Mouse (Mus musculus): Measurements from ENCODE around the gene Kirrel3. TPM values are rescaled to one million over a fixed set of nuclear protein-coding genes. Genes with fewer than 3 reads are reported as not detected.

Kirrel3 gene
- polyA plus RNA-seq, 1 experiment: not detected

- TF ChIP-seq CTCF (IDR thresholded peaks at IDR 0.05; ENCODE audit: low read depth, low read length) (no peak), POLR2A (IDR thresholded peaks at IDR 0.05; ENCODE audit: borderline replicate concordance, low read depth, low read length) (no peak)
- Histone ChIP-seq H3K4me1 (ENCODE audit: control insufficient read depth, insufficient read depth, low read length) (no peaks in the 10 kb centered on the region), H3K27ac (ENCODE audit: insufficient read depth, low read depth, low read length) (no peak overlapping the region), H3K4me3 (ENCODE audit: insufficient read depth, low read length) (no peak overlapping the region)
These were observed 218.7 kb downstream of the Kirrel3 start for GRCm38 (mm10) chr9:34704357-34704756.

GRCm38 (mm10) chr9:34706350-34706873 lies 220.7 kb downstream of the Kirrel3 start:
- no peak for TF ChIP-seq POLR2A (IDR thresholded peaks at IDR 0.05; ENCODE audit: borderline replicate concordance, low read depth, low read length)
- TF ChIP-seq CTCF (IDR thresholded peaks at IDR 0.05; ENCODE audit: low read depth, low read length): no peak
- Histone ChIP-seq H3K27ac (ENCODE audit: insufficient read depth, low read depth, low read length) (no peak overlapping the region), H3K4me1 (ENCODE audit: control insufficient read depth, insufficient read depth, low read length) (no peaks in the 10 kb centered on the region), H3K4me3 (ENCODE audit: insufficient read depth, low read length) (no peak overlapping the region)

GRCm38 (mm10) chr9:34708691-34709090 lies 223.0 kb downstream of the Kirrel3 start:
- Histone ChIP-seq H3K4me1 (ENCODE audit: control insufficient read depth, insufficient read depth, low read length) (no peaks in the 10 kb centered on the region), H3K4me3 (ENCODE audit: insufficient read depth, low read length) (no peak overlapping the region), H3K27ac (ENCODE audit: insufficient read depth, low read depth, low read length) (no peak overlapping the region)
- no peak for TF ChIP-seq POLR2A (IDR thresholded peaks at IDR 0.05; ENCODE audit: borderline replicate concordance, low read depth, low read length)
- TF ChIP-seq CTCF (IDR thresholded peaks at IDR 0.05; ENCODE audit: low read depth, low read length): no peak

- H3K4me1 ChIP-seq (ENCODE audit: control insufficient read depth, insufficient read depth, low read length): no peaks in the 10 kb centered on the region
- no peak for TF ChIP-seq CTCF (IDR thresholded peaks at IDR 0.05; ENCODE audit: low read depth, low read length)
- TF ChIP-seq POLR2A (IDR thresholded peaks at IDR 0.05; ENCODE audit: borderline replicate concordance, low read depth, low read length): no peak
- H3K27ac ChIP-seq (ENCODE audit: insufficient read depth, low read depth, low read length): no peak overlapping the region
- no peak overlapping the region for H3K4me3 ChIP-seq (ENCODE audit: insufficient read depth, low read length)
These were observed 226.3 kb downstream of the Kirrel3 start for GRCm38 (mm10) chr9:34711996-34712395.

- no peak for TF ChIP-seq CTCF (IDR thresholded peaks at IDR 0.05; ENCODE audit: low read depth, low read length)
- no peak for TF ChIP-seq POLR2A (IDR thresholded peaks at IDR 0.05; ENCODE audit: borderline replicate concordance, low read depth, low read length)
- H3K27ac ChIP-seq (ENCODE audit: insufficient read depth, low read depth, low read length): no peak overlapping the region
- no peaks in the 10 kb centered on the region for H3K4me1 ChIP-seq (ENCODE audit: control insufficient read depth, insufficient read depth, low read length)
- no peak overlapping the region for H3K4me3 ChIP-seq (ENCODE audit: insufficient read depth, low read length)
These were observed 227.3 kb downstream of the Kirrel3 start for GRCm38 (mm10) chr9:34712996-34713395.

GRCm38 (mm10) chr9:34713462-34713926 lies 227.8 kb downstream of the Kirrel3 start:
- no peak overlapping the region for H3K27ac ChIP-seq (ENCODE audit: insufficient read depth, low read depth, low read length)
- no peaks in the 10 kb centered on the region for H3K4me1 ChIP-seq (ENCODE audit: control insufficient read depth, insufficient read depth, low read length)
- no peak overlapping the region for H3K4me3 ChIP-seq (ENCODE audit: insufficient read depth, low read length)
- no peak for TF ChIP-seq POLR2A (IDR thresholded peaks at IDR 0.05; ENCODE audit: borderline replicate concordance, low read depth, low read length)
- no peak for TF ChIP-seq CTCF (IDR thresholded peaks at IDR 0.05; ENCODE audit: low read depth, low read length)

GRCm38 (mm10) chr9:34714996-34715619 lies 229.4 kb downstream of the Kirrel3 start:
- TF ChIP-seq POLR2A (IDR thresholded peaks at IDR 0.05; ENCODE audit: borderline replicate concordance, low read depth, low read length) (no peak), CTCF (IDR thresholded peaks at IDR 0.05; ENCODE audit: low read depth, low read length) (no peak)
- H3K4me1 ChIP-seq (ENCODE audit: control insufficient read depth, insufficient read depth, low read length): no peaks in the 10 kb centered on the region
- no peak overlapping the region for H3K27ac ChIP-seq (ENCODE audit: insufficient read depth, low read depth, low read length)
- H3K4me3 ChIP-seq (ENCODE audit: insufficient read depth, low read length): no peak overlapping the region

- H3K27ac ChIP-seq (ENCODE audit: insufficient read depth, low read depth, low read length): no peak overlapping the region
- TF ChIP-seq CTCF (IDR thresholded peaks at IDR 0.05; ENCODE audit: low read depth, low read length): no peak
- TF ChIP-seq POLR2A (IDR thresholded peaks at IDR 0.05; ENCODE audit: borderline replicate concordance, low read depth, low read length): no peak
- H3K4me3 ChIP-seq (ENCODE audit: insufficient read depth, low read length): no peak overlapping the region
- no peaks in the 10 kb centered on the region for H3K4me1 ChIP-seq (ENCODE audit: control insufficient read depth, insufficient read depth, low read length)
These were observed 230.8 kb downstream of the Kirrel3 start for GRCm38 (mm10) chr9:34716476-34716875.

GRCm38 (mm10) chr9:34721478-34722197 lies 235.9 kb downstream of the Kirrel3 start:
- Histone ChIP-seq H3K4me3 (ENCODE audit: insufficient read depth, low read length) (no peak overlapping the region), H3K4me1 (ENCODE audit: control insufficient read depth, insufficient read depth, low read length) (no peaks in the 10 kb centered on the region), H3K27ac (ENCODE audit: insufficient read depth, low read depth, low read length) (no peak overlapping the region)
- TF ChIP-seq CTCF (IDR thresholded peaks at IDR 0.05; ENCODE audit: low read depth, low read length): no peak
- TF ChIP-seq POLR2A (IDR thresholded peaks at IDR 0.05; ENCODE audit: borderline replicate concordance, low read depth, low read length): no peak

- Histone ChIP-seq H3K4me3 (ENCODE audit: insufficient read depth, low read length) (no peak overlapping the region), H3K4me1 (ENCODE audit: control insufficient read depth, insufficient read depth, low read length) (no peaks in the 10 kb centered on the region), H3K27ac (ENCODE audit: insufficient read depth, low read depth, low read length) (no peak overlapping the region)
- no peak for TF ChIP-seq POLR2A (IDR thresholded peaks at IDR 0.05; ENCODE audit: borderline replicate concordance, low read depth, low read length)
- no peak for TF ChIP-seq CTCF (IDR thresholded peaks at IDR 0.05; ENCODE audit: low read depth, low read length)
These were observed 236.5 kb downstream of the Kirrel3 start for GRCm38 (mm10) chr9:34722198-34722550.
